Mouse (Mus musculus): ENCODE measurements around the gene Zfp768.
"Not testable (repeated sequence)": the region's sequence is repeated elsewhere in the genome, so short reads cannot be mapped to it uniquely, and the experiment has no call there.

Zfp768 gene

DNA sequence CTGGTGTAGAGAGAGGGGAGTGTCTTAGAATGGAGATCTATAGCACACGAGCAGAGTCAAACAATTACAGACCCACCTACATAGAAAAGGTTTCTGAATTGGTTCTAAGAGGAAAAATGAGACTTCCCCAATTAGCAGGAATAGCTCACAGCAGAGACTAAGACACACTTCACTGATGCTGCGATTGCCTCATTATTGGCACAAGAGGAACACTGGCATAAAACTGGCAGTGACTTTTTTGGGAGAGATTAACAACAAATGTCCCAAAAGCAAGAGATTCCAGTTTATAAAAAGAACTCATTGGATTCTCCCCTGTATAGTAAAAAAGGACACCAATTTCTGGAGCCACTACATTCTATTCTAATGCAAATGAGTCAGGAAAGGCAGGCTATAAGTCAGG, 12.5 kb upstream of the Zfp768 start:
- DNase-seq (ENCODE audit: low read depth, low spot score), result no peak

GRCm38 (mm10) chr7:127355796-127356195, 10.4 kb upstream of the Zfp768 start:
- DNase-seq (ENCODE audit: low read depth, low spot score), result no peak

- DNase-seq (ENCODE audit: low read depth, low spot score), result no peak
These were observed 6.0 kb upstream of the Zfp768 start for GRCm38 (mm10) chr7:127351230-127352004.

DNA sequence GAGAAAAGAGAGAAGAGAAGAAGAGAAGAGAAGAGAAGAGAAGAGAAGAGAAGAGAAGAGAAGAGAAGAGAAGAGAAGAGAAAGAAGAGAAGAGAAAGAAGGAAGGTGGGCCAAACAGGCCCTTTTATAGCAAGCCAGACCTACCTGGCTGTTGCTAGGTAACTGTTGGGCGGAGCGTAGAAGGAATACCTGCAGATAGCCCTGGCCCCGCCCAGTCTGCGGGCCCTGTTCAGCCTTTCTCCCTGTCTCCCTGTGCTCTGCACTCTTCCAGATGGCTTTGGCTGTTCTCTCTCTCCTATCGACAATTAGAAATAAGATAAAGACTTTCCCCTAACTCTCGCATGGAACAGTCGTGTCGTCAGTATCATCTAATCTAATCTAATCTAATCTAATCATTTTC, 1.3 kb upstream of the Zfp768 start:
- no peak for DNase-seq (ENCODE audit: low read depth, low spot score)

- DNase-seq (ENCODE audit: low read depth, low spot score), result no peak
These were observed 297 bp downstream of the Zfp768 start for GRCm38 (mm10) chr7:127345092-127345491.

DNA sequence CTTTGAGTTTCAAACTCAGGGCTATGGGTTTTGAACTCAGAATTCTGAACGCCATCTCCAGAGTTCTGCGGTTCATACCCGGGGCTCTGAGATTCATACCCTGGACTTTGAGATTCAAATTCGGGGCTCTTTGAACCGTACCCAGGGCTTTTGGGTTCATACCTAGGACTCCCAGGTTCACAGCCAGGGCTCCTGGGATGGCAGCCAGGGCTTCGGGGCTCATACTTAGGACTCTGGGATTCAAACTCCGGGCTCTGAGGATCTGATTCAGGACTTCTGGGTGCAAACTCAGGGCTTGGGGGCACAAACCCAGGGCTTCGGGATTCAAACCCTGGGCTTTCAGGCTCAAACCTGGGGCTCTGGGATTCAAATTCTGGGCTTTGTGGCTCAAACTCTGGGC, 1.0 kb downstream of the Zfp768 start:
- DNase-seq (ENCODE audit: low read depth, low spot score), result no peak

GRCm38 (mm10) chr7:127343351-127344019, 1.9 kb downstream of the Zfp768 start:
- DNase-seq (ENCODE audit: low read depth, low spot score), result no peak

GRCm38 (mm10) chr7:127342888-127343287, 2.5 kb downstream of the Zfp768 start:
- no peak for DNase-seq (ENCODE audit: low read depth, low spot score)

DNA sequence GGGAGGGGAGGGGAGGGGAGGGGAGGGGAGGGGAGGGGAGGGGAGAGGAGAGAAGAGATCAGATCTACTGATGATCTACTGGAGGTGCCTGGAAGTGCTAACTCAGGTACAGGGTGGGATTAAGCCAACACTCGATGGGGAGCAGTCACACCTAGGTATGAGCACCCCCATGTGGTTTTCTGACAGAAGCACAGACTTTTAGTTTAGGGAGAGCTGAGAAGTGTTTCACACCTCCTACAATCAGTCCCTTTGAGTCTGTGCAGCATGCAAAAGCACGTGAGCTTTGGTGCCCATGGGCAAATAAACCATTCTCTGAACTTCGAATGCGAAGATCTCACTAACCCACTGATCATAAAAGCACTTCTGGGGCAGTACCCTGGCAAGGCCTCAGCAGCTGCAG, 3.1 kb downstream of the Zfp768 start:
- peak; percentile 69 for DNase-seq (ENCODE audit: low read depth, low spot score)

DNA sequence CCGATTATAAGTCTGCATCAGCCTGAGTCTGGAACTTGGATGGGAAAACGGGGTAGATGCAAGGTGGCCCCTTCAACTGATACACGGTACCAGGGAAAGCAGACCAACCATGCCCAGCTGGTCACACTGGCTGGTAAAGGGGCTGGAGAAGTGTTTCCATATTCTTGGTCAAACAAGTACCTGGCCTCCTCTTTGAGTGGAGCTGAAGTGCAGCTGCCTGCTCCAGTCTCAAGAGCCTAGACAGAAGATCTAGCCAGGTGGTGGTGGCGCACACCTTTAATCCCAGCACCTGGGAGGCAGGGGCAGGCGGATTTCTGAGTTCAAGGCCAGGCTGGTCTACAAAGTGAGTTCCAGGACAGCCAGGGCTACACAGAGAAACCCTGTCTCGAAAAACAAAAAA, 3.5 kb downstream of the Zfp768 start:
- DNase-seq (ENCODE audit: low read depth, low spot score), result not testable (repeated sequence)

- DNase-seq (ENCODE audit: low read depth, low spot score), result no peak
These were observed 4.0 kb downstream of the Zfp768 start for GRCm38 (mm10) chr7:127341356-127341755.

DNA sequence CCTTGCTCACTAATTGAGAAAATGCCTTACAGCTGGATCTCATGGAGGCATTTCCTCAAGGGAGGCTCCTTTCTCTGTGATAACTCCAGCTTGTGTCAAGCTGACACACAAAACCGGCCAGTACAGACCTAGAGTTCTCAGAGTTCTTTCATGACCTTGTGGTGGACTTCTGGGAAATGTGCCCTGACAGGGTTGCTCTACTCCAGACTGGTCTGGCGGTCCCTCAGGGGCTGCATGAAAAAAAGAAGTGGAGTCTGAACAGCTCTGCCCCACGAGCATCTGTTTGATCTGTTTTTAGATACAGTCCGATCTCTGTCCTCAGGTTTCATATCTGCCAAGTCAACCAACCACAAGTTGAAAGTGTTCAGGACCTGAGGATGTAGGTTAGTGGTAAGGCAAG, 7.8 kb downstream of the Zfp768 start:
- DNase-seq (ENCODE audit: low read depth, low spot score), result no peak

DNA sequence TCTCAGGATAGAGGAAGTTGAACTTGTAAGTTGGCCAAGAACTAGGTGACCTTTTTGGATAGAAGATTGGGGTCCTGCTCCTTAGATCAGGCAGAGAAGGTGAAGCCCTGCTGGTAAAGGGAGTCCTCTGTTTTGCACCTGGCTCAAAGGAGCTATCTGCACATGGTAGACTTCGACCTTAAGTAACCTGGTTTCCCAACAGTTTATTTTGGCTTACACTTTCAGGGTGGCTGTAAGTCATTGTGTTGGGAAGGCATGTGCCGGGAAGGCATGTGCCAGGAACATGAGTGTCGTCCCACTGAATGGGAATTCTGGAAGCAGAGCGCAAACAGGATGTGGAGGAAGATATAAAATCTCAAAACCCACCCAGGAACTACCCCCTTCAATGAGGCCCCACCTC, 9.8 kb downstream of the Zfp768 start:
- no peak for DNase-seq (ENCODE audit: low read depth, low spot score)

DNA sequence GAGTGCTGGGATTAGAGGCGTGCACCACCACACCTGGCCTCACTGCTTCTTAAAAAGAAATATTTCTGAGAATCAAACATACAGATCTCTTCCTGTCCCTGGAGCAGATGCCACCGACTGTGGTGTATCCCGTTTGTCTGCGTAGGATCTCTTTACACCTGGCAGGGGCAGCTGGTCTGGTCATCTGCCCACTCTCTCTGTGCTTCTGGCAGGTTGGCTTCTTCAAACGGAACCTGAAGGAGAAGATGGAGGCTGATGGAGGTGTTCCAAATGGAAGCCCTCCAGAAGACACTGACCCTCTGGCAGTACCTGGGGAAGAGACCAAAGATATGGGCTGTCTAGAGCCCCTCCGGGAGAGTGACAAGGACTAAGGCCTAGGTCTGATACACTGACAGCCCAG, 12.1 kb downstream of the Zfp768 start:
- DNase-seq (ENCODE audit: low read depth, low spot score), result no peak

DNA sequence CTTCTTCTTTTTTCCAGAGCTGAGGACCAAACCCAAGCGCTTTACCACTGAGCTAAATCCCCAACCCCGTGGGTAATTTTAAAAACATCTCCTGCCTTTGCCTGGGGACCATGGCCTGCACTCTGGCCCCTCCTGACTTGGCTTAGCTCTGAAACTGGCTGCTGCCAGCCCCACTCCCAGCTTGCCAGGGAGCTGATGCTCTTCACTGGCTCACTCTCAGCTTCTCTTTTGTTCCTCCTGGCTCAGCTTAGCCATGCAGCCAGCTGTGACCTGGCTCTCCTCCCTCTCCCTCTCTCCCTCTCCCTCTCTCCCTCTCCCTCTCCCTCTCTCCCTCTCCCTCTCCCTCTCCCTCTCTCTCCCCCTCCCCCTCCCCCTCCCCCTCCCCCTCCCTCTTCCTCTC, 18.7 kb downstream of the Zfp768 start:
- peak; percentile 94 for DNase-seq (ENCODE audit: low read depth, low spot score)

- no peak for DNase-seq (ENCODE audit: low read depth, low spot score)
These were observed 19.8 kb downstream of the Zfp768 start for GRCm38 (mm10) chr7:127325550-127325949.

DNA sequence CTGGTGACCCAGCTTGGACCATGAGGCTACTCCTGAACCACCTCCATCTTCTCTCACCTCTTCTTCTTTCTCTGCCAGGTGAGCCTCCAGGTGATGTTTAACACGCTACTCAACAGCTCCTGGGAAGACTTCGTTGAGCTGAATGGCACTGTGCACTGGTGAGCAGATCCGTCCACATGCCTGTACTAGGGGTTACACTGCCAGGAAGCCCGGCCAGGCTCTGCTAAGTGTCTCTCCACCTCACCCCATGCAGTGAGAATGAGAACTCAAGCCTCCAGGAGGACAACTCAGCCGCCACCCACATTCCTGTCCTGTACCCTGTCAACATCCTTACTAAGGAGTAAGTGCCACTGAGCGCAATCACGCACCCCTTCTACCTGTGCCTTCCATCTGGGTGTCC, 20.4 kb downstream of the Zfp768 start:
- DNase-seq (ENCODE audit: low read depth, low spot score), result no peak

DNA sequence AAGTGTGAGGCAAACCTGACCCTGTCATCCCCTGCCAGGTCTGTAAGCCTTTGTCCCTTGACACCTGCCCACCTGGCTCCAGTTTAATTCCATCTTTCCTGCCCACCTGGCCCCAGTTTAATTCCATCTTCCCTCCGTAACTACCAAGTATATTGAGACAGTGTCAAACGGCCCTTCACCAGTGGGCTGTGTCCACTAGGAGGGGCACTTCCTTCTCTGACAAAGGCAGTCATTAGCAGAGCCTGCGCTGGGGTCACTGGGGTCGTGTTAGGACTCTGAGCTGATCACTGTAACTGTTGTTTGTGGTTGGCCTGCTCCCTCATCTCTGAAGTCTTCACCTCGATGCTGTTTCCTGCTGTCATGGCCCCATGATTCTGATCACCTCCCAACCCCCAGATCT, 23.3 kb downstream of the Zfp768 start:
- peak; percentile 9 for DNase-seq (ENCODE audit: low read depth, low spot score)

DNA sequence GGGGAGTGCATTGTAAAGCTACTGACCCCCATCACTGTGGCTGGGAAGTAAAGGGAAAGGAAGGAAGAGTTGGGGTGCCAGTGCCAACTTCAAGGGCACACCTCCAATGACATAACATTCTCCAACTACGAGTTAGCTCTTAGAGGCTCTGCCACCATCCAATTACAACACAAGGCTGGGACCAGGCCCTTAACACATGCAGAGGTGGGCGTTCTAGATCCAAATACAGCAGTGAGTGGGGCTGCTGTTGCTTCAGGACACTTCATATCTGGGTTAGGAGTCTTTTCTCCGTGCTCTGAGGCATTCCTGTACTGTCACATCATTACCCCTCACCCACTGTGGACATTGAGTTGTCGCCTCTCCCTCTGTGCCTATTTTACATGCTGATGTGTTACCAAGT, 24.3 kb downstream of the Zfp768 start:
- DNase-seq (ENCODE audit: low read depth, low spot score), result peak; percentile 12

GRCm38 (mm10) chr7:127313912-127314311, 31.5 kb downstream of the Zfp768 start:
- no peak for DNase-seq (ENCODE audit: low read depth, low spot score)

GRCm38 (mm10) chr7:127309951-127310350, 35.4 kb downstream of the Zfp768 start:
- peak; percentile 12 for DNase-seq (ENCODE audit: low read depth, low spot score)

- DNase-seq (ENCODE audit: low read depth, low spot score), result peak; percentile 76
These were observed 36.5 kb downstream of the Zfp768 start for GRCm38 (mm10) chr7:127308887-127309286.

- no peak for DNase-seq (ENCODE audit: low read depth, low spot score)
These were observed 37.0 kb downstream of the Zfp768 start for GRCm38 (mm10) chr7:127308431-127308830.

Data from brain, adult 2 months (tissue).